Mouse (Mus musculus): ENCODE results near the gene Msx3. TPM values are rescaled to one million over a fixed set of nuclear protein-coding genes. Genes with fewer than 3 reads are reported as not detected.

Msx3 gene
- total RNA-seq, 2 experiments from 2014 or later, result not detected

- DNase-seq, result no peak
These were observed 8.8 kb upstream of the Msx3 start for GRCm38 (mm10) chr7:140057413-140058407.

GRCm38 (mm10) chr7:140054124-140054523, 5.2 kb upstream of the Msx3 start:
- DNase-seq, result no peak

- no peak for DNase-seq
These were observed 313 bp upstream of the Msx3 start for GRCm38 (mm10) chr7:140049115-140049689.

- DNase-seq, result peak; percentile 20
These were observed 1.0 kb downstream of the Msx3 start for GRCm38 (mm10) chr7:140047811-140048311.

- DNase-seq, result no peak
These were observed 3.3 kb downstream of the Msx3 start for GRCm38 (mm10) chr7:140045546-140045945.

GRCm38 (mm10) chr7:140042728-140043127, 6.2 kb downstream of the Msx3 start:
- no peak for DNase-seq

- no peak for DNase-seq
These were observed 11.7 kb downstream of the Msx3 start for GRCm38 (mm10) chr7:140037171-140037555.

GRCm38 (mm10) chr7:140036281-140037170, 12.4 kb downstream of the Msx3 start, which contains the start of the genes Zfp511 and Tubgcp2:
Gene Zfp511, plus strand, starts transcription at chr7:140036391.
Gene Tubgcp2, minus strand, starts transcription at chr7:140036669.
- peak; percentile 93 for DNase-seq

- DNase-seq, result no peak
These were observed 13.4 kb downstream of the Msx3 start for GRCm38 (mm10) chr7:140035456-140035855.

GRCm38 (mm10) chr7:140033386-140033785, 15.5 kb downstream of the Msx3 start:
- no peak for DNase-seq

GRCm38 (mm10) chr7:140032366-140032765, 16.5 kb downstream of the Msx3 start:
- DNase-seq, result no peak

GRCm38 (mm10) chr7:140031771-140032170, 17.1 kb downstream of the Msx3 start:
- DNase-seq, result no peak

GRCm38 (mm10) chr7:140011336-140011735, 37.6 kb downstream of the Msx3 start:
- no peak for DNase-seq

GRCm38 (mm10) chr7:140007781-140008180, 41.1 kb downstream of the Msx3 start:
- no peak for DNase-seq

GRCm38 (mm10) chr7:140006861-140007611, 41.9 kb downstream of the Msx3 start:
- no peak for DNase-seq

- DNase-seq, result no peak
These were observed 44.2 kb downstream of the Msx3 start for GRCm38 (mm10) chr7:140004666-140005065.

- DNase-seq, result no peak
These were observed 47.7 kb downstream of the Msx3 start for GRCm38 (mm10) chr7:140001086-140001740.

- DNase-seq, result no peak
These were observed 50.1 kb downstream of the Msx3 start for GRCm38 (mm10) chr7:139998691-139999350.

Data from gastrocnemius, postnatal 25 days (tissue).